Mouse (Mus musculus) ES-E14 (cell line): ENCODE measurements around the gene Fbxl8. TPM values are rescaled to one million over a fixed set of nuclear protein-coding genes. Genes with fewer than 3 reads are reported as not detected.

Experiments
- DNase-seq: peaks from one replicate; pipeline ENCODE4 v3.0.0-alpha.2; 2013; ENCODE audit warnings: low read depth, low spot score
- H3K27ac ChIP-seq: 2 replicates; pipeline ENCODE4 v1.5.1; 2012; ENCODE audit warnings: low read depth, mild to moderate bottlenecking, low read length, moderate library complexity, mixed read lengths; ENCODE audit not compliant: poor library complexity, insufficient read depth, severe bottlenecking
- H3K36me3 ChIP-seq: 2 replicates; pipeline ENCODE4 v1.6.1; 2012; ENCODE audit warnings: mild to moderate bottlenecking, low read length, moderate library complexity, mixed read lengths; ENCODE audit not compliant: control insufficient read depth, poor library complexity, insufficient read depth, severe bottlenecking
- H3K4me1 ChIP-seq, 2 experiments: fragments of 150-350 bp in 1 of 2; sonication (generic) in 1 of 2; 2 replicates each; pipeline ENCODE4 v1.6.1; 2012; ENCODE audit warnings: low read length in 2 of 2, mild to moderate bottlenecking in 1 of 2, mixed read lengths in 1 of 2; ENCODE audit not compliant: control insufficient read depth in 2 of 2, insufficient read depth in 2 of 2, poor library complexity in 1 of 2
- H3K4me3 ChIP-seq, 2 experiments: fragments of 150-350 bp in 1 of 2; sonication (generic) in 1 of 2; 2 replicates each; pipeline ENCODE4 v1.5.1; 2012; ENCODE audit warnings: low read length in 2 of 2, low read depth in 1 of 2, mild to moderate bottlenecking in 1 of 2, mixed read lengths in 1 of 2; ENCODE audit not compliant: insufficient read depth in 1 of 2, poor library complexity in 1 of 2, severe bottlenecking in 1 of 2
- H3K9ac ChIP-seq: 2 replicates; pipeline ENCODE4 v1.6.1; 2012; ENCODE audit warnings: low read depth, mild to moderate bottlenecking, low read length, mixed read lengths; ENCODE audit not compliant: poor library complexity, insufficient read depth, severe bottlenecking
- H3K9me3 ChIP-seq: fragments of 150-350 bp; sonication (generic); 2 replicates; pipeline ENCODE4 v1.6.1; 2012; ENCODE audit warnings: low read depth, mild to moderate bottlenecking, low read length; ENCODE audit not compliant: control insufficient read depth, insufficient read depth
- CHD2 ChIP-seq: IDR thresholded peaks from 2 replicates; pipeline ENCODE4 v1.6.1; 2014; ENCODE audit warnings: mild to moderate bottlenecking, low read depth, low read length, inconsistent platforms
- HCFC1 ChIP-seq: IDR thresholded peaks from 2 replicates; pipeline ENCODE4 v1.6.1; 2012; ENCODE audit warnings: low read length, inconsistent platforms, borderline replicate concordance; ENCODE audit not compliant: insufficient read depth
- MAFK ChIP-seq: IDR thresholded peaks from 2 replicates; pipeline ENCODE4 v1.6.1; 2014; ENCODE audit warnings: mild to moderate bottlenecking, low read depth, low read length, inconsistent platforms; ENCODE audit not compliant: insufficient read depth
- ZC3H11A ChIP-seq: IDR thresholded peaks from 2 replicates; pipeline ENCODE4 v1.6.1; 2012; ENCODE audit warnings: low read depth, mild to moderate bottlenecking, inconsistent platforms, low read length, borderline replicate concordance
- ZNF384 ChIP-seq: IDR thresholded peaks from 2 replicates; pipeline ENCODE4 v1.6.1; 2012; ENCODE audit warnings: low read depth, low read length, inconsistent platforms
- in situ Hi-C, 2 experiments: fragments of 600-800 bp; cut with MboI; formaldehyde crosslinking; loops; one replicate each; pipeline ENCODE4 v1.15.1; 2025; ENCODE audit warnings: low sequenced_read_pairs in 2 of 2, inconsistent platforms in 1 of 2; ENCODE audit not compliant: unreplicated experiment in 2 of 2
- total RNA-seq: library from RNA; depleted of rRNA; stranded (reverse); fragments of 300-350 nt; gene quantifications from 2 replicates; pipeline ENCODE4 v1.2.3, GENCODE M21; 2012

The Fbxl8 gene
- total RNA-seq, 1 experiment = 2.3 TPM

DNA sequence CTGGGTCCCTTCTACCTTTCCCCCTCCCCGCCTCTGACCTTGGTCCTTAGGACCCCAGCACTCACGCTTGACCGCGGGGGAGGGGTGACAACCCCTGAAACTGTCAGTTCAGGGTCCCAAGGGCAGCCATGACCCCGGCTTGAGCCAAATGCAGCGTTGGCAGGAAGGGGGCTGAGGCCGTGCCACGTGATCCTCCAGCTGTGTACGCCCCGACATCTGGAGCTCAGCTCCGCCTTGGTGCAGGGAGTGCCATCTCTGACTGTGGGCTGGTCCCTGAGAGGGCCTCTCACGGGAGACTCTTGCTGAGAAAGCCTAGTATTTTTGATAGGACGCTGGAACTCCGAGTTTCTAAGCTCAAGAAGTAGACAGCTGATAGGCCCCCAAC is 9.5 kb upstream of the Fbxl8 start, which contains the start of gene B3gnt9:
B3gnt9 (minus strand) TSS at position 188 of the 385 bp plus-strand sequence.
- Histone ChIP-seq H3K27ac (no peak within 1 kb of the TSS), H3K4me3 (peak within 1 kb of the TSS; percentile 60 to 74), H3K9ac (peak within 1 kb of the TSS; percentile 62), H3K36me3 (peaks cover 30% of the 10 kb centered on the region), H3K4me1 (peaks cover 0 to 12% of the 10 kb centered on the region in 2 experiments; a peak in 2 of 4 replicates), H3K9me3 (no peaks in the 10 kb centered on the region)
- no peak for DNase-seq
- in situ Hi-C loops = loop anchor here in 1 of 2 experiments (25.0 kb wide), 1 partner anchor 618 kb away; the partner anchor contains the start of genes Ciao2b and Rrad
- TF ChIP-seq ZC3H11A (no peak), HCFC1 (no peak), CHD2 (no peak), ZNF384 (no peak), MAFK (no peak)

GRCm38 (mm10) chr8:105257318-105258114 is 6.9 kb upstream of the Fbxl8 start:
- Histone ChIP-seq H3K9me3 (no peaks in the 10 kb centered on the region), H3K4me3 (no peak overlapping the region), H3K36me3 (peaks cover 5% of the 10 kb centered on the region; the same call in 1 of the 2 replicates), H3K9ac (no peak overlapping the region), H3K4me1 (peaks cover 0 to 15% of the 10 kb centered on the region in 2 experiments; a peak in 2 of 4 replicates), H3K27ac (no peak overlapping the region)
- TF ChIP-seq CHD2 (no peak), ZC3H11A (no peak), ZNF384 (no peak), HCFC1 (no peak), MAFK (no peak)
- no peak for DNase-seq
- in situ Hi-C loops = loop anchor here in 1 of 2 experiments (25.0 kb wide), 1 partner anchor 620 kb away; the partner anchor contains the start of genes Ciao2b and Rrad

DNA sequence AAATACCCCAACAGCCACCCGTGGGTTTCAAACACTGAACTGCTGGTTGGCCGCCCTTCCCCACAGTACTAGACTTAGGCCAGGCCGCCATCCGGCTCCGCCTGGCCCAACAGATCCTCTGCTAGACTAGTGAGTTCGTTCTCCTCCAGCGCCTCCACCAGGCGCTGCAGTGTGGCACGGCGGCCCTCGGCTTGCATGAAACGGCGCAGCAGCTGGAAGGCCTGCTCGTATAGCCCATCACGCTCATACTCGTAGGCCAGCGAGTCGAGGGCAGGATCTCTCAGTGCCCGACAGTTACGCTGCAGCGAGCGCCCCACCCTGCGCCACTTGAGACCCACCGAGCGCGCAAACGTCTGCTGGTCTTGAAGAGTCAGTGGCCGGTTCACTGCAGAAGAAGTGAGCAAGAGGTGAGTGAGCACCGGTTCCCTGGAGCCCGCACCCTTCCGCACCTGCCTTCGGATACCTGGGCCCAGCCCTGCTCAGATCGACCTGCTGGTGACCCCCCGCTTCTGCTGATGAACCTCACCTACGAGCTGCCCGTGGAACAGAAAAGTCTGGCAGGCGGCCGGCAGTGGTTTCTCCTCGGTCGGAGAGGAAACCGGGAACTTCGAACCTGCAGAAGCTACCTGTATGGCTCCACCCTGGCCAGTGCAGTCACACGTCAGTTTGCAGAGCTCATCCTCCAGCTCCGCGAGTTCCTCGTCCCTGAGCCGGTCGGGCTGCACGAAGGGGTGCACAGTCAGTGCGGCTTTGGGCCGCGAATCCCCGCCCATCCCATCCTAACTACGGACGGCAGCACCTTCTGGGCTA is 5.3 kb upstream of the Fbxl8 start:
- Histone ChIP-seq H3K27ac (no peak overlapping the region), H3K9me3 (no peaks in the 10 kb centered on the region), H3K4me1 (peaks cover 0 to 10% of the 10 kb centered on the region in 2 experiments; a peak in 1 of 4 replicates), H3K36me3 (no peaks in the 10 kb centered on the region), H3K4me3 (peak overlapping the region; percentile 53 to 57), H3K9ac (peak overlapping the region; percentile 45; the same call in 1 of the 2 replicates)
- DNase-seq = no peak
- TF ChIP-seq HCFC1 = no peak
- no peak for TF ChIP-seq CHD2
- TF ChIP-seq ZNF384 = no peak
- in situ Hi-C loops = loop anchor here in 1 of 2 experiments (25.0 kb wide), 1 partner anchor 622 kb away; the partner anchor contains the start of genes Ciao2b and Rrad

GRCm38 (mm10) chr8:105259721-105260320 is 4.6 kb upstream of the Fbxl8 start:
- Histone ChIP-seq H3K27ac (no peak overlapping the region), H3K4me1 (peaks cover 0 to 10% of the 10 kb centered on the region in 2 experiments; a peak in 1 of 4 replicates), H3K4me3 (peak overlapping the region; percentile 53 to 57), H3K36me3 (no peaks in the 10 kb centered on the region), H3K9me3 (no peaks in the 10 kb centered on the region), H3K9ac (peak overlapping the region; percentile 45; the same call in 1 of the 2 replicates)
- TF ChIP-seq ZC3H11A (no peak), ZNF384 (no peak), CHD2 (no peak), MAFK (no peak), HCFC1 (no peak)
- in situ Hi-C loops = loop anchor here in 1 of 2 experiments (25.0 kb wide), 1 partner anchor 623 kb away; the partner anchor contains the start of genes Ciao2b and Rrad
- no peak for DNase-seq
